In the genomic region with DNA sequence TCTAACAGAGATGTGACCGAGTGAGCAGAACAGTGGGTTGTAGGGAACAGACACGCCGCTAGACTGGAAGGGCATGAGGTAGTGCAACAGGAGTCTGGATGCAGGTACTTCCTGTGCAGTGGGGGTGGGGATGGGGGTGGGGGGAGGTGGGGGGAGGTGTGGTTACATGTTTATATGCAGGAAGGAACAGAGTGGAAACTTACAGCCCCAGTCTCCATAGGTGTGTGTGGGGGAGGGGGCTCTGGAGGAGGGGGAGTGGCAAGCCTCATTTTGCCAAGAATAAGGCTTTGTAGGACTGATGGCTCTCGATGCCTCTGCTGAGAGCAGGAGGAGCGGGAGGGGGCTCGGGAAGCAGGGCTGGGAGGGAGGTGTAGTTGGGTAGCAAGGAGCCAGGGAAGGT, we compare ENCODE assay signal across 24 mouse cellular contexts. TPM values are rescaled to one million over a fixed set of nuclear protein-coding genes. Genes with fewer than 3 reads are reported as not detected.
DNase-seq lines count a peak whose midpoint lies in the region; ATAC-seq and TF ChIP-seq lines count a peak whose summit lies in the region.
"Had no signal": no experiment of that assay in that cellular context is flagged by ENCODE, and none has a peak within 500 bp of the region (broad histone marks: within the 10 kb centered on the region; RNA-seq: fewer than 3 reads in every experiment).

No protein-coding gene starts in this region.

- no peak overlapping the region for H3K9ac ChIP-seq in lung, embryonic 15.5 days
- H3K9ac ChIP-seq: heart, embryonic 13.5 days; limb, embryonic 15.5 days; liver, embryonic 14.5 days had no signal

- no peak for TF ChIP-seq POLR2A in kidney, adult 2 months (IDR thresholded peaks at IDR 0.05; ENCODE audit: low read depth, low read length)

- H3K4me1 ChIP-seq in kidney, adult 2 months (ENCODE audit: control insufficient read depth, insufficient read depth, low read length), result peaks cover 38% of the 10 kb centered on the region
- peaks cover 33% of the 10 kb centered on the region for H3K4me1 ChIP-seq in lung, embryonic 15.5 days

- H3K9me3 ChIP-seq in lung, embryonic 15.5 days, result no peaks in the 10 kb centered on the region
- H3K9me3 ChIP-seq: forebrain, embryonic 10.5 days; heart, embryonic 13.5 days; limb, embryonic 15.5 days; midbrain, embryonic 10.5 days had no signal

- H3K36me3 ChIP-seq in kidney, adult 2 months (ENCODE audit: control insufficient read depth, insufficient read depth, low read length), result no peaks in the 10 kb centered on the region
- no peaks in the 10 kb centered on the region for H3K36me3 ChIP-seq in lung, embryonic 15.5 days
- H3K36me3 ChIP-seq: forebrain, embryonic 10.5 days; heart, embryonic 13.5 days; limb, embryonic 15.5 days; midbrain, embryonic 10.5 days had no signal

- H3K27ac ChIP-seq in kidney, adult 2 months (ENCODE audit: insufficient read depth, low read depth, low read length), result peak overlapping the region; percentile 99
- peak overlapping the region; percentile 94 for H3K27ac ChIP-seq in lung, embryonic 15.5 days
- H3K27ac ChIP-seq: forebrain, embryonic 10.5 days; heart, adult 2 months; heart, embryonic 13.5 days; hindbrain, postnatal 0 days; left cerebral cortex, adult 2 months; limb, embryonic 15.5 days; liver, embryonic 14.5 days; midbrain, embryonic 10.5 days had no signal

- H3K27me3 ChIP-seq in kidney, adult 2 months (replicated peaks; ENCODE audit: control insufficient read depth, insufficient read depth, low read length), result no peaks in the 10 kb centered on the region
- H3K27me3 ChIP-seq in lung, embryonic 15.5 days, result no peaks in the 10 kb centered on the region
- H3K27me3 ChIP-seq: limb, embryonic 15.5 days had no signal

- ATAC-seq in lung, embryonic 15.5 days (ENCODE audit: borderline replicate concordance, extremely low read depth, low FRiP score, low TSS enrichment), result no peak
- ATAC-seq: forebrain, embryonic 16.5 days; hindbrain, postnatal 0 days; intestine, embryonic 16.5 days had no signal

- H3K4me2 ChIP-seq in lung, embryonic 15.5 days, result no peak overlapping the region
- H3K4me2 ChIP-seq: heart, embryonic 13.5 days; limb, embryonic 15.5 days had no signal

- no peak for TF ChIP-seq CTCF in kidney, adult 2 months (conservative IDR thresholded peaks at IDR 0.05; ENCODE audit: insufficient read depth, insufficient read length, low read depth, low read length)

- H3K4me3 ChIP-seq in kidney, adult 2 months (ENCODE audit: insufficient read depth, low read depth, low read length), result no peak overlapping the region
- H3K4me3 ChIP-seq in lung, embryonic 15.5 days, result no peak overlapping the region
- H3K4me3 ChIP-seq: forebrain, embryonic 10.5 days; heart, adult 2 months; heart, embryonic 13.5 days; left cerebral cortex, adult 2 months; limb, embryonic 15.5 days; midbrain, embryonic 10.5 days had no signal

- intact Hi-C loops in left cerebral cortex, postnatal 14 days (cut with DNase I), result no loop called here

- 59% methylated on average over 6 of the region's 6 CpGs for WGBS in kidney, adult 2 months
- 56% methylated on average over 6 of the region's 6 CpGs for WGBS in lung, embryonic 15.5 days

- DNase-seq in kidney, adult 2 months, result no peak
- DNase-seq in kidney, postnatal 4 days, result no peak
- DNase-seq in lung, postnatal 10 days, result no peak
- DNase-seq in R1 (ENCODE audit: low read depth, low spot score), result peak; percentile 94
- DNase-seq in thymus, postnatal 4 days, result peak; percentile 33
- DNase-seq in urinary bladder, postnatal 10 days (ENCODE audit: low spot score), result no peak
- no peak for DNase-seq in left cerebral cortex, postnatal 14 days (ENCODE audit: low spot score in 2 of 2)
- DNase-seq: adrenal gland, postnatal 36 days; cerebellum, adult 9-11 months; gastrocnemius, postnatal 25 days; heart, adult 2 months; heart, postnatal 14 days; kidney, postnatal 36 days; left cerebral cortex, postnatal 4 days had no signal

RNA-seq across cellular contexts. Expression of gene Epb41l1, which starts 10.7 kb away (rescaled TPM):
- polyA plus RNA-seq in kidney, adult 2 months (2012; rRNA removed), result 38.1 and 38.7 TPM in 2 replicates
- 1.6 and 2.8 TPM in 2 replicates for polyA plus RNA-seq in lung, embryonic 15.5 days (2015; fragmentation: Nextera tagmentation; extraction: Ambion mirVana)
- total RNA-seq in left cerebral cortex, postnatal 14 days (2021), result 100 to 1,000 TPM; 304 to 328 TPM

Comparison
In these comparisons a context has a peak if more than half of its experiments do, and no peak if none do; other contexts are left out.
1. DNase-seq: peak in R1 (single experiment) and thymus, postnatal 4 days (single experiment); none in kidney, adult 2 months (single experiment), kidney, postnatal 4 days (0 of 2), lung, postnatal 10 days (single experiment), urinary bladder, postnatal 10 days (single experiment) and left cerebral cortex, postnatal 14 days (0 of 2).
2. RNA of gene Epb41l1, which starts 10.7 kb away (polyA plus RNA-seq): 38.1 to 38.7 TPM in kidney, adult 2 months; 1.6 to 2.8 TPM in lung, embryonic 15.5 days; every median in the first group is over 10 times any median in the second.